ENCODE assay signal across 15 mouse cellular contexts in the genomic region with DNA sequence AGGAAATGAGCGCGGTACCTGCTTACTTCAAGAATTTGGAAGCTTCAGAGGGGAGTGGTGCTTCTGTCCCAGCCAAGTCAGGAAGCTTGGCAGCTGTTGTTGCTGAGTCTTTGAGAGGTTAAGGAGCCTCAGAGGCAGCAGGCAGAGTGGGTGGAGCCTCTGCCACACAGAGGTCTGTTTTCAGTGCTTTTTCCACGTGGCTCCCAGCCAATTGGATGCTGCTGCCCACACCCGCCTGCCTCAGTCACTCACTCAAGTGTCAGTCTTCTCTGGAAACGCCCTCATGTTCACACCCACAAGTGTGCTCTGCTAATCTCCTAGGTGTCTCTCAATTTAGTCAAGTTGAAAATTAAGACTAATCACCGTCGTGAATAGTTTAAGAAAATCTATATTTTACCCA.
DNase-seq lines count a peak whose midpoint lies in the region; ATAC-seq and TF ChIP-seq lines count a peak whose summit lies in the region.
"Had no signal": no experiment of that assay in that cellular context is flagged by ENCODE, and none has a peak within 500 bp of the region (broad histone marks: within the 10 kb centered on the region; RNA-seq: fewer than 3 reads in every experiment).

No protein-coding gene starts in this region.

- peaks cover 5% of the 10 kb centered on the region; the same call in 1 of the 2 replicates for H3K4me1 ChIP-seq in lung, embryonic 16.5 days (replicated peaks; ENCODE audit: control insufficient read depth, insufficient read depth, low read length)
- H3K4me1 ChIP-seq in lung, adult 2 months (ENCODE audit: control insufficient read depth, insufficient read depth, low read length): no peaks in the 10 kb centered on the region; the same call in 1 of the 2 replicates
- H3K4me1 ChIP-seq in liver, embryonic 11.5 days (replicated peaks; ENCODE audit: control insufficient read depth, insufficient read depth, low read length): no peaks in the 10 kb centered on the region
- H3K4me1 ChIP-seq: liver, embryonic 15.5 days; megakaryocyte, embryonic 14.5 days; neural tube, embryonic 15.5 days had no signal

- TF ChIP-seq CTCF in lung, adult 2 months (IDR thresholded peaks at IDR 0.05; ENCODE audit: insufficient read depth, low read length): no peak
- TF ChIP-seq CTCF in brain, embryonic 14.5 days (IDR thresholded peaks at IDR 0.05; ENCODE audit: borderline replicate concordance, extremely low read depth, insufficient read depth, insufficient read length): no peak

- no peak overlapping the region for H3K4me2 ChIP-seq in lung, embryonic 16.5 days (ENCODE audit: low read depth, low read length)
- H3K4me2 ChIP-seq in liver, embryonic 11.5 days: no peak overlapping the region
- H3K4me2 ChIP-seq: liver, embryonic 15.5 days; neural tube, embryonic 15.5 days had no signal

- TF ChIP-seq POLR2A in lung, adult 2 months (IDR thresholded peaks at IDR 0.05; ENCODE audit: borderline replicate concordance, extremely low read depth, low read depth, low read length): no peak
- TF ChIP-seq POLR2A in brain, embryonic 14.5 days (IDR thresholded peaks at IDR 0.05; ENCODE audit: borderline replicate concordance, extremely low read depth, insufficient read depth, insufficient read length, poor library complexity, severe bottlenecking): no peak

- no peaks in the 10 kb centered on the region for H3K27me3 ChIP-seq in lung, embryonic 16.5 days (ENCODE audit: control insufficient read depth, insufficient read depth, low read depth, low read length)
- H3K27me3 ChIP-seq in liver, embryonic 11.5 days (replicated peaks; ENCODE audit: control insufficient read depth, insufficient read depth, low read length): no peaks in the 10 kb centered on the region
- H3K27me3 ChIP-seq: liver, embryonic 15.5 days; megakaryocyte, embryonic 14.5 days; neural tube, embryonic 15.5 days had no signal

- DNase-seq in heart, adult 11 months: peak; percentile 60
- no peak for DNase-seq in heart, postnatal 4 days
- DNase-seq in lung, adult 2 months: no peak
- peak; percentile 62 for DNase-seq in brain, embryonic 14.5 days (ENCODE audit: low read depth)
- DNase-seq in lung, postnatal 14 days: peak; percentile 7
- DNase-seq in urinary bladder, adult 2 months (ENCODE audit: low spot score): no peak
- DNase-seq in liver, embryonic 11.5 days (ENCODE audit: low spot score): no peak
- DNase-seq: adrenal gland, adult 2 months; cerebellum, adult 18-20 months; heart, adult 18-20 months; right cerebral cortex, adult 18-20 months had no signal

- H3K4me3 ChIP-seq in lung, embryonic 16.5 days (ENCODE audit: low read length): no peak overlapping the region
- H3K4me3 ChIP-seq in lung, adult 2 months (replicated peaks; ENCODE audit: extremely low read depth, low read depth, low read length): no peak overlapping the region
- no peak overlapping the region for H3K4me3 ChIP-seq in liver, embryonic 11.5 days (ENCODE audit: low read depth, low read length)
- H3K4me3 ChIP-seq: liver, embryonic 15.5 days; megakaryocyte, embryonic 14.5 days; neural tube, embryonic 15.5 days had no signal

- no peak overlapping the region for H3K9ac ChIP-seq in lung, embryonic 16.5 days (ENCODE audit: low read length)
- H3K9ac ChIP-seq in liver, embryonic 11.5 days (ENCODE audit: low read depth, low read length): no peak overlapping the region
- H3K9ac ChIP-seq: liver, embryonic 15.5 days; neural tube, embryonic 15.5 days had no signal

- H3K27ac ChIP-seq in lung, embryonic 16.5 days (ENCODE audit: low read length): no peak overlapping the region
- H3K27ac ChIP-seq in liver, embryonic 11.5 days (ENCODE audit: low read depth, low read length): no peak overlapping the region
- H3K27ac ChIP-seq: liver, embryonic 15.5 days; neural tube, embryonic 15.5 days had no signal

- WGBS in lung, embryonic 16.5 days: 42% methylated on average over 7 of the region's 7 CpGs
- 42% methylated on average over 7 of the region's 7 CpGs for WGBS in lung, adult 2 months
- WGBS in liver, embryonic 11.5 days: 67% methylated on average over 7 of the region's 7 CpGs

- H3K36me3 ChIP-seq in lung, embryonic 16.5 days (ENCODE audit: control insufficient read depth, insufficient read depth, low read length): no peaks in the 10 kb centered on the region
- no peaks in the 10 kb centered on the region for H3K36me3 ChIP-seq in liver, embryonic 11.5 days (ENCODE audit: control insufficient read depth, insufficient read depth, low read length)
- H3K36me3 ChIP-seq: liver, embryonic 15.5 days; neural tube, embryonic 15.5 days had no signal

- H3K9me3 ChIP-seq in lung, embryonic 16.5 days (ENCODE audit: control insufficient read depth, low read length): no peaks in the 10 kb centered on the region
- H3K9me3 ChIP-seq in liver, embryonic 11.5 days (ENCODE audit: control insufficient read depth, low read length): no peaks in the 10 kb centered on the region
- H3K9me3 ChIP-seq: liver, embryonic 15.5 days; neural tube, embryonic 15.5 days had no signal

- peak; percentile 31; the same call in 1 of the 2 replicates for ATAC-seq in lung, embryonic 16.5 days (ENCODE audit: low read depth)
- no peak for ATAC-seq in liver, embryonic 11.5 days (replicated peaks; ENCODE audit: low FRiP score)

Comparison
In these comparisons a context has a peak if more than half of its experiments do, and no peak if none do; other contexts are left out.
1. DNase-seq: peak in heart, adult 11 months (single experiment), brain, embryonic 14.5 days (single experiment) and lung, postnatal 14 days (single experiment); none in heart, postnatal 4 days (single experiment), lung, adult 2 months (single experiment), urinary bladder, adult 2 months (single experiment) and liver, embryonic 11.5 days (single experiment).